Comparison of ENCODE assay signal across 7 mouse cellular contexts in genomic region chr12:33147497-33148267, GRCm38 (mm10). TPM values are rescaled to one million over a fixed set of nuclear protein-coding genes. Genes with fewer than 3 reads are reported as not detected.
A peak's percentile ranks its signal among the peaks of the same experiment; 100 is the strongest.
DNase-seq lines count a peak whose midpoint lies in the region; ATAC-seq lines count a peak whose summit lies in the region.

TSS of gene Atxn7l1 (plus strand) at chr12:33147693.

- ATAC-seq in intestine, embryonic 15.5 days = peak; percentile 97

- H3K36me3 ChIP-seq in intestine, embryonic 15.5 days = no peaks in the 10 kb centered on the region
- H3K36me3 ChIP-seq in midbrain, embryonic 10.5 days = no peaks in the 10 kb centered on the region

- H3K9me3 ChIP-seq in intestine, embryonic 15.5 days = no peaks in the 10 kb centered on the region
- no peaks in the 10 kb centered on the region for H3K9me3 ChIP-seq in midbrain, embryonic 10.5 days (replicated peaks)

- peak; percentile 94 for DNase-seq in adrenal gland, adult 2 months
- DNase-seq in embryo, embryonic 11.5 days (ENCODE audit: low read depth, low spot score) = peak; percentile 91
- peak; percentile 86 to 88 for DNase-seq in gastrocnemius, postnatal 36 days
- DNase-seq in left cerebral cortex, postnatal 25 days (ENCODE audit: low spot score in 2 of 2) = peak; percentile 92 to 96
- DNase-seq in midbrain, embryonic 10.5 days (ENCODE audit: low spot score) = peak; percentile 92
- peak; percentile 94 for DNase-seq in right cerebral cortex, postnatal 4 days

- H3K9ac ChIP-seq in intestine, embryonic 15.5 days = peak within 1 kb of the TSS; percentile 83

- intact Hi-C loops in gastrocnemius, postnatal 36 days (cut with DNase I) = no loop called here
- intact Hi-C loops in left cerebral cortex, postnatal 25 days (cut with DNase I) = loop anchor here (1.0 to 5.0 kb wide), 5 partner anchors 75 to 195 kb away; partner anchors contain the start of gene Sypl

- H3K27ac ChIP-seq in intestine, embryonic 15.5 days = peak within 1 kb of the TSS; percentile 73
- H3K27ac ChIP-seq in midbrain, embryonic 10.5 days (replicated peaks) = peak within 1 kb of the TSS; percentile 92

- H3K4me1 ChIP-seq in intestine, embryonic 15.5 days (replicated peaks) = peaks cover 16% of the 10 kb centered on the region
- H3K4me1 ChIP-seq in midbrain, embryonic 10.5 days = peaks cover 26% of the 10 kb centered on the region

- no peaks in the 10 kb centered on the region; the same call in 1 of the 2 replicates for H3K27me3 ChIP-seq in intestine, embryonic 15.5 days (replicated peaks)
- H3K27me3 ChIP-seq in midbrain, embryonic 10.5 days (ENCODE audit: low read depth, poor library complexity, severe bottlenecking) = peaks cover 26% of the 10 kb centered on the region

- peak within 1 kb of the TSS; percentile 80 for H3K4me2 ChIP-seq in intestine, embryonic 15.5 days (replicated peaks)

- H3K4me3 ChIP-seq in intestine, embryonic 15.5 days (replicated peaks) = peak within 1 kb of the TSS; percentile 61
- H3K4me3 ChIP-seq in midbrain, embryonic 10.5 days = peak within 1 kb of the TSS; percentile 74

- WGBS in intestine, embryonic 15.5 days = under 1% methylated on average over 54 of the region's 54 CpGs
- under 1% methylated on average over 54 of the region's 54 CpGs for WGBS in midbrain, embryonic 10.5 days

RNA-seq across cellular contexts. Expression of gene Atxn7l1, which starts in this region (rescaled TPM):
- total RNA-seq in adrenal gland, adult 2 months (2021) = 10 to 100 TPM; 30.8 to 31.6 TPM
- 19.9 and 21.8 TPM in 2 replicates for polyA plus RNA-seq in adrenal gland, adult 2 months (2012; rRNA removed)
- 10 to 100 TPM; 15.4 to 16.0 TPM for total RNA-seq in gastrocnemius, postnatal 36 days (2021)
- 12.5 and 13.5 TPM in 2 replicates for polyA plus RNA-seq in intestine, embryonic 15.5 days (2015; fragmentation: Nextera tagmentation; extraction: Ambion mirVana)
- total RNA-seq in left cerebral cortex, postnatal 25 days (2021) = 10 to 100 TPM; 56.8 to 60.8 TPM
- 10.0 and 10.6 TPM in 2 replicates for polyA plus RNA-seq in midbrain, embryonic 10.5 days (2016; fragmentation: Nextera tagmentation; extraction: Ambion mirVana)

Comparison
In these comparisons a context has a peak if more than half of its experiments do, and no peak if none do; other contexts are left out.
1. Peak in every context shown above with its lines: DNase-seq, ATAC-seq, H3K4me3 ChIP-seq and H3K27ac ChIP-seq.